Mouse (Mus musculus) ES-E14 (cell line): ENCODE measurements at regions not wholly inside any gene's neighbourhood (a gene's known extent, or its start where the extent isn't known, plus 50 kb on each side); places are given as distances from the start of the nearest gene placed in this dataset.

Source experiments
- DNase-seq: peaks from one replicate; pipeline ENCODE4 v3.0.0-alpha.2; 2013; ENCODE audit warnings: low read depth, low spot score
- H3K27ac ChIP-seq: 2 replicates; pipeline ENCODE4 v1.5.1; 2012; ENCODE audit warnings: low read depth, mild to moderate bottlenecking, low read length, moderate library complexity, mixed read lengths; ENCODE audit not compliant: poor library complexity, insufficient read depth, severe bottlenecking
- H3K36me3 ChIP-seq: 2 replicates; pipeline ENCODE4 v1.6.1; 2012; ENCODE audit warnings: mild to moderate bottlenecking, low read length, moderate library complexity, mixed read lengths; ENCODE audit not compliant: control insufficient read depth, poor library complexity, insufficient read depth, severe bottlenecking
- H3K4me1 ChIP-seq, 2 experiments: fragments of 150-350 bp in 1 of 2; sonication (generic) in 1 of 2; 2 replicates each; pipeline ENCODE4 v1.6.1; 2012; ENCODE audit warnings: low read length in 2 of 2, mild to moderate bottlenecking in 1 of 2, mixed read lengths in 1 of 2; ENCODE audit not compliant: control insufficient read depth in 2 of 2, insufficient read depth in 2 of 2, poor library complexity in 1 of 2
- H3K4me3 ChIP-seq, 2 experiments: fragments of 150-350 bp in 1 of 2; sonication (generic) in 1 of 2; 2 replicates each; pipeline ENCODE4 v1.5.1; 2012; ENCODE audit warnings: low read length in 2 of 2, low read depth in 1 of 2, mild to moderate bottlenecking in 1 of 2, mixed read lengths in 1 of 2; ENCODE audit not compliant: insufficient read depth in 1 of 2, poor library complexity in 1 of 2, severe bottlenecking in 1 of 2
- H3K9ac ChIP-seq: 2 replicates; pipeline ENCODE4 v1.6.1; 2012; ENCODE audit warnings: low read depth, mild to moderate bottlenecking, low read length, mixed read lengths; ENCODE audit not compliant: poor library complexity, insufficient read depth, severe bottlenecking
- H3K9me3 ChIP-seq: fragments of 150-350 bp; sonication (generic); 2 replicates; pipeline ENCODE4 v1.6.1; 2012; ENCODE audit warnings: low read depth, mild to moderate bottlenecking, low read length; ENCODE audit not compliant: control insufficient read depth, insufficient read depth
- CHD2 ChIP-seq: IDR thresholded peaks from 2 replicates; pipeline ENCODE4 v1.6.1; 2014; ENCODE audit warnings: mild to moderate bottlenecking, low read depth, low read length, inconsistent platforms
- HCFC1 ChIP-seq: IDR thresholded peaks from 2 replicates; pipeline ENCODE4 v1.6.1; 2012; ENCODE audit warnings: low read length, inconsistent platforms, borderline replicate concordance; ENCODE audit not compliant: insufficient read depth
- MAFK ChIP-seq: IDR thresholded peaks from 2 replicates; pipeline ENCODE4 v1.6.1; 2014; ENCODE audit warnings: mild to moderate bottlenecking, low read depth, low read length, inconsistent platforms; ENCODE audit not compliant: insufficient read depth
- ZC3H11A ChIP-seq: IDR thresholded peaks from 2 replicates; pipeline ENCODE4 v1.6.1; 2012; ENCODE audit warnings: low read depth, mild to moderate bottlenecking, inconsistent platforms, low read length, borderline replicate concordance
- ZNF384 ChIP-seq: IDR thresholded peaks from 2 replicates; pipeline ENCODE4 v1.6.1; 2012; ENCODE audit warnings: low read depth, low read length, inconsistent platforms
- in situ Hi-C, 2 experiments: fragments of 600-800 bp; cut with MboI; formaldehyde crosslinking; loops; one replicate each; pipeline ENCODE4 v1.15.1; 2025; ENCODE audit warnings: low sequenced_read_pairs in 2 of 2, inconsistent platforms in 1 of 2; ENCODE audit not compliant: unreplicated experiment in 2 of 2

GRCm38 (mm10) chr1:77840672-77841071 is 325.8 kb upstream of the Epha4 start:
- Histone ChIP-seq H3K4me1 (no peaks in the 10 kb centered on the region), H3K4me3 (no peak overlapping the region), H3K27ac (no peak overlapping the region), H3K9ac (no peak overlapping the region), H3K36me3 (no peaks in the 10 kb centered on the region), H3K9me3 (no peaks in the 10 kb centered on the region)
- DNase-seq: no peak
- in situ Hi-C loops: no loop called here
- no peak for TF ChIP-seq HCFC1
- TF ChIP-seq ZC3H11A: no peak
- no peak for TF ChIP-seq CHD2
- TF ChIP-seq MAFK: no peak
- TF ChIP-seq ZNF384: no peak

GRCm38 (mm10) chr1:77832174-77832573 is 317.3 kb upstream of the Epha4 start:
- no peak overlapping the region for H3K9ac ChIP-seq
- TF ChIP-seq ZC3H11A: no peak
- TF ChIP-seq CHD2: no peak
- H3K4me3 ChIP-seq: no peak overlapping the region
- no peak overlapping the region for H3K27ac ChIP-seq
- in situ Hi-C loops: no loop called here
- no peaks in the 10 kb centered on the region for H3K9me3 ChIP-seq
- no peak for DNase-seq
- H3K36me3 ChIP-seq: no peaks in the 10 kb centered on the region
- no peaks in the 10 kb centered on the region for H3K4me1 ChIP-seq

- DNase-seq: no peak
- H3K4me1 ChIP-seq: peaks cover 0 to 3% of the 10 kb centered on the region in 2 experiments; a peak in 1 of 4 replicates
- no peak overlapping the region for H3K4me3 ChIP-seq
- H3K36me3 ChIP-seq: no peaks in the 10 kb centered on the region
- TF ChIP-seq HCFC1: no peak
- no peak for TF ChIP-seq ZNF384
- no peak for TF ChIP-seq MAFK
- no peak for TF ChIP-seq ZC3H11A
- no peaks in the 10 kb centered on the region for H3K9me3 ChIP-seq
- no peak overlapping the region for H3K27ac ChIP-seq
- no peak overlapping the region for H3K9ac ChIP-seq
- in situ Hi-C loops: no loop called here
Measured at GRCm38 (mm10) chr1:77824716-77825387, 310.0 kb upstream of the Epha4 start.

GRCm38 (mm10) chr1:77823801-77824687 is 309.2 kb upstream of the Epha4 start:
- H3K9ac ChIP-seq: no peak overlapping the region
- TF ChIP-seq ZNF384 (no peak), CHD2 (no peak), HCFC1 (no peak)
- in situ Hi-C loops: no loop called here
- peaks cover 0 to 3% of the 10 kb centered on the region in 2 experiments; a peak in 1 of 4 replicates for H3K4me1 ChIP-seq
- no peak for DNase-seq
- H3K27ac ChIP-seq: no peak overlapping the region
- no peak overlapping the region for H3K4me3 ChIP-seq
- H3K36me3 ChIP-seq: no peaks in the 10 kb centered on the region
- no peaks in the 10 kb centered on the region for H3K9me3 ChIP-seq
